Mouse (Mus musculus) midbrain, embryonic 14.5 days (tissue): ENCODE measurements around the gene Ugt2b1. TPM values are rescaled to one million over a fixed set of nuclear protein-coding genes. Genes with fewer than 3 reads are reported as not detected.
"Not testable (repeated sequence)": the region's sequence is repeated elsewhere in the genome, so short reads cannot be mapped to it uniquely, and the experiment has no call there.

Experiments
- ATAC-seq: fragments of 200-750 bp; cut with Nextera tagmentation; 2 replicates; pipeline ENCODE4 v1.8.0; 2017; ENCODE audit warnings: moderate number of reproducible peaks, moderate library complexity; ENCODE audit not compliant: low FRiP score, low TSS enrichment
- DNase-seq: peaks from one replicate; pipeline ENCODE4 v3.0.0-alpha.2; 2015
- H3K27ac ChIP-seq: fragments of 300-500 bp; sonication (generic); replicated peaks from 2 replicates; pipeline ENCODE4 v1.5.1; 2014; ENCODE audit warnings: mild to moderate bottlenecking, low read depth, low read length, moderate library complexity
- H3K27me3 ChIP-seq: fragments of 300-500 bp; sonication (generic); 2 replicates; pipeline ENCODE4 v1.6.1; 2014; ENCODE audit warnings: low read length, control low read depth, mixed read lengths; ENCODE audit not compliant: control insufficient read depth, insufficient read depth
- H3K36me3 ChIP-seq: fragments of 300-500 bp; sonication (generic); 2 replicates; pipeline ENCODE4 v1.6.1; 2014; ENCODE audit warnings: low read length, control low read depth; ENCODE audit not compliant: control insufficient read depth, insufficient read depth
- H3K4me1 ChIP-seq: fragments of 300-500 bp; sonication (generic); 2 replicates; pipeline ENCODE4 v1.6.1; 2014; ENCODE audit warnings: mild to moderate bottlenecking, antibody characterized with exemption, low read length, control low read depth; ENCODE audit not compliant: control insufficient read depth, insufficient read depth
- H3K4me2 ChIP-seq: fragments of 300-500 bp; sonication (generic); 2 replicates; pipeline ENCODE4 v1.6.1; 2014; ENCODE audit warnings: mild to moderate bottlenecking, low read length, moderate library complexity
- H3K4me3 ChIP-seq: fragments of 300-500 bp; sonication (generic); replicated peaks from 2 replicates; pipeline ENCODE4 v1.5.1; 2014; ENCODE audit warnings: low read depth, low read length
- H3K9ac ChIP-seq: fragments of 300-500 bp; sonication (generic); replicated peaks from 2 replicates; pipeline ENCODE4 v1.6.1; 2014; ENCODE audit warnings: mild to moderate bottlenecking, low read length, moderate library complexity
- H3K9me3 ChIP-seq: fragments of 300-500 bp; sonication (generic); 2 replicates; pipeline ENCODE4 v1.6.1; 2016; ENCODE audit warnings: low read length, control low read depth, mixed read lengths; ENCODE audit not compliant: control insufficient read depth
- WGBS: fragments of 180-500 bp; shearing (Covaris S2); extraction: QIAGEN DNeasy Blood & Tissue Kit; methylation state at CpG from one replicate; pipeline ENCODE4 v1.1.7; 2014; 5-methylcytosine and 5-hydroxymethylcytosine counted together
- polyA plus RNA-seq: library from polyadenylated mRNA; unstranded; fragments of >200 nt; fragmentation: Nextera tagmentation; extraction: Ambion mirVana; gene quantifications from 2 replicates; pipeline ENCODE4 v1.2.1, GENCODE M21; 2014

Ugt2b1 gene
- not detected in 2 replicates for polyA plus RNA-seq

- Histone ChIP-seq H3K9me3 (no peaks in the 10 kb centered on the region), H3K27me3 (no peaks in the 10 kb centered on the region), H3K27ac (no peak within 1 kb of the TSS), H3K9ac (no peak within 1 kb of the TSS), H3K4me1 (no peaks in the 10 kb centered on the region), H3K36me3 (no peaks in the 10 kb centered on the region), H3K4me3 (no peak within 1 kb of the TSS), H3K4me2 (no peak within 1 kb of the TSS)
- 74% methylated on average over 2 of the region's 2 CpGs for WGBS
- no peak for DNase-seq
- no peak for ATAC-seq
These were observed at the start of gene Ugt2b1 for GRCm38 (mm10) chr5:86926426-86926825. Gene Ugt2b1 (minus strand): TSS chr5:86926530.

- not testable (repeated sequence) for H3K9me3 ChIP-seq, H3K36me3 ChIP-seq, H3K9ac ChIP-seq, ATAC-seq, DNase-seq, H3K27ac ChIP-seq, H3K4me1 ChIP-seq, H3K4me2 ChIP-seq, H3K4me3 ChIP-seq, H3K27me3 ChIP-seq
- 93% methylated on average over 5 of the region's 5 CpGs for WGBS
These were observed 40.9 kb upstream of the Ugt2b1 start for GRCm38 (mm10) chr5:86967271-86967670.

GRCm38 (mm10) chr5:86962849-86963248 lies 36.5 kb upstream of the Ugt2b1 start:
- DNase-seq, H3K27me3 ChIP-seq, H3K9ac ChIP-seq, H3K4me3 ChIP-seq, H3K36me3 ChIP-seq, H3K4me1 ChIP-seq, H3K9me3 ChIP-seq, ATAC-seq, H3K27ac ChIP-seq, H3K4me2 ChIP-seq: not testable (repeated sequence)
- 89% methylated on average over 1 of the region's 1 CpGs for WGBS

GRCm38 (mm10) chr5:86961587-86962358 lies 35.4 kb upstream of the Ugt2b1 start:
- no peaks in the 10 kb centered on the region for H3K36me3 ChIP-seq
- H3K9ac ChIP-seq = no peak overlapping the region
- H3K27ac ChIP-seq = no peak overlapping the region
- H3K9me3 ChIP-seq = no peaks in the 10 kb centered on the region
- DNase-seq (no peak), ATAC-seq (no peak)
- WGBS = 83% methylated on average over 3 of the region's 3 CpGs
- H3K4me3 ChIP-seq = no peak overlapping the region
- H3K4me2 ChIP-seq = no peak overlapping the region
- no peaks in the 10 kb centered on the region for H3K4me1 ChIP-seq
- H3K27me3 ChIP-seq = no peaks in the 10 kb centered on the region

GRCm38 (mm10) chr5:86960504-86960903 lies 34.2 kb upstream of the Ugt2b1 start:
- 90% methylated on average over 3 of the region's 3 CpGs for WGBS

GRCm38 (mm10) chr5:86942111-86942510 lies 15.8 kb upstream of the Ugt2b1 start:
- H3K27ac ChIP-seq = no peak overlapping the region
- H3K4me2 ChIP-seq = no peak overlapping the region
- H3K4me3 ChIP-seq = no peak overlapping the region
- WGBS = 89% methylated on average over 2 of the region's 2 CpGs
- ATAC-seq (no peak), DNase-seq (no peak)
- no peaks in the 10 kb centered on the region for H3K27me3 ChIP-seq
- no peaks in the 10 kb centered on the region for H3K9me3 ChIP-seq
- no peak overlapping the region for H3K9ac ChIP-seq
- H3K36me3 ChIP-seq = no peaks in the 10 kb centered on the region
- H3K4me1 ChIP-seq = no peaks in the 10 kb centered on the region

More at GRCm38 (mm10) chr5:86960504-86960903, 34.2 kb upstream of the Ugt2b1 start:
- no peaks in the 10 kb centered on the region for H3K4me1 ChIP-seq
- DNase-seq (no peak), ATAC-seq (no peak)
- H3K27me3 ChIP-seq = no peaks in the 10 kb centered on the region
- no peak overlapping the region for H3K9ac ChIP-seq
- no peaks in the 10 kb centered on the region for H3K36me3 ChIP-seq
- H3K4me2 ChIP-seq = no peak overlapping the region
- no peaks in the 10 kb centered on the region for H3K9me3 ChIP-seq
- no peak overlapping the region for H3K4me3 ChIP-seq
- no peak overlapping the region for H3K27ac ChIP-seq

- H3K9ac ChIP-seq = no peak overlapping the region
- H3K9me3 ChIP-seq = no peaks in the 10 kb centered on the region
- no peaks in the 10 kb centered on the region for H3K4me1 ChIP-seq
- no peak overlapping the region for H3K4me3 ChIP-seq
- H3K4me2 ChIP-seq = no peak overlapping the region
- no peak overlapping the region for H3K27ac ChIP-seq
- H3K27me3 ChIP-seq = no peaks in the 10 kb centered on the region
- no peak for ATAC-seq
- 73% methylated on average over 3 of the region's 3 CpGs for WGBS
- H3K36me3 ChIP-seq = no peaks in the 10 kb centered on the region
- DNase-seq = no peak
These were observed 5.6 kb downstream of the Ugt2b1 start for GRCm38 (mm10) chr5:86920661-86921233.

GRCm38 (mm10) chr5:86911357-86912099 lies 14.8 kb downstream of the Ugt2b1 start:
- no peaks in the 10 kb centered on the region for H3K27me3 ChIP-seq
- ATAC-seq (no peak), DNase-seq (no peak)
- H3K4me3 ChIP-seq = no peak overlapping the region
- no peak overlapping the region for H3K27ac ChIP-seq
- no peaks in the 10 kb centered on the region for H3K9me3 ChIP-seq
- no peaks in the 10 kb centered on the region for H3K36me3 ChIP-seq
- H3K4me1 ChIP-seq = no peaks in the 10 kb centered on the region
- H3K9ac ChIP-seq = no peak overlapping the region
- no peak overlapping the region for H3K4me2 ChIP-seq
- WGBS = 88% methylated on average over 3 of the region's 3 CpGs
